Mouse (Mus musculus): ENCODE results near the gene Eci1.

The Eci1 gene

GRCm38 (mm10) chr17:24473612-24474275 lies 47.3 kb downstream of the Eci1 start, which contains the start of gene Bricd5:
TSS of gene Bricd5 (plus strand) at chr17:24473884.
- no peak for DNase-seq (ENCODE audit: low spot score)

GRCm38 (mm10) chr17:24474557-24474956 lies 48.1 kb downstream of the Eci1 start:
- DNase-seq (ENCODE audit: low spot score): no peak

- no peak for DNase-seq (ENCODE audit: low spot score)
Observed at GRCm38 (mm10) chr17:24475586-24475985, 49.1 kb downstream of the Eci1 start.

GRCm38 (mm10) chr17:24476022-24476776 lies 49.8 kb downstream of the Eci1 start:
- DNase-seq (ENCODE audit: low spot score): no peak

- DNase-seq (ENCODE audit: low spot score): no peak
Observed at GRCm38 (mm10) chr17:24477053-24477984, 50.9 kb downstream of the Eci1 start.

- DNase-seq (ENCODE audit: low spot score): peak; percentile 36
Observed at GRCm38 (mm10) chr17:24477985-24478600, 51.7 kb downstream of the Eci1 start.

- DNase-seq (ENCODE audit: low spot score): peak; percentile 99
Observed at GRCm38 (mm10) chr17:24478663-24479380, 52.4 kb downstream of the Eci1 start, which contains the start of gene Mlst8. TSS of gene Mlst8 (minus strand) at chr17:24479078.

- DNase-seq (ENCODE audit: low spot score): no peak
Observed at GRCm38 (mm10) chr17:24479431-24479830, 53.0 kb downstream of the Eci1 start.

GRCm38 (mm10) chr17:24480201-24480826 lies 53.9 kb downstream of the Eci1 start:
- peak; percentile 50 for DNase-seq (ENCODE audit: low spot score)

- DNase-seq (ENCODE audit: low spot score): peak; percentile 38
Observed at GRCm38 (mm10) chr17:24481027-24481815, 54.8 kb downstream of the Eci1 start.

- DNase-seq (ENCODE audit: low spot score): no peak
Observed at GRCm38 (mm10) chr17:24483495-24483894, 57.1 kb downstream of the Eci1 start.

GRCm38 (mm10) chr17:24485090-24485860 lies 58.8 kb downstream of the Eci1 start:
- no peak for DNase-seq (ENCODE audit: low spot score)

GRCm38 (mm10) chr17:24488186-24488661 lies 61.8 kb downstream of the Eci1 start, which contains the start of gene Caskin1:
TSS of gene Caskin1 (plus strand) at chr17:24488601.
- DNase-seq (ENCODE audit: low spot score): no peak

GRCm38 (mm10) chr17:24488662-24489264 lies 62.3 kb downstream of the Eci1 start:
- DNase-seq (ENCODE audit: low spot score): no peak
